Mouse (Mus musculus) testis, adult 2 months (tissue): ENCODE measurements around the gene Cic. TPM values are rescaled to one million over a fixed set of nuclear protein-coding genes. Genes with fewer than 3 reads are reported as not detected.
A peak's percentile ranks its signal among the peaks of the same experiment; 100 is the strongest.

Experiments
- H3K27ac ChIP-seq: fragments of 200-500 bp; 2 replicates; pipeline ENCODE4 v1.5.1; 2012; ENCODE audit warnings: low read depth, low read length; ENCODE audit not compliant: control insufficient read depth, insufficient read depth
- H3K27me3 ChIP-seq: fragments of 200-500 bp; 2 replicates; pipeline ENCODE4 v1.6.1; 2012; ENCODE audit warnings: mild to moderate bottlenecking, low read length, moderate library complexity; ENCODE audit not compliant: control insufficient read depth, insufficient read depth
- H3K36me3 ChIP-seq: fragments of 200-500 bp; 2 replicates; pipeline ENCODE4 v1.6.1; 2012; ENCODE audit warnings: mild to moderate bottlenecking, low read length; ENCODE audit not compliant: control insufficient read depth, insufficient read depth
- H3K4me1 ChIP-seq: fragments of 200-500 bp; 2 replicates; pipeline ENCODE4 v1.6.1; 2012; ENCODE audit warnings: low read length; ENCODE audit not compliant: control insufficient read depth, insufficient read depth
- H3K4me3 ChIP-seq: fragments of 200-500 bp; 2 replicates; pipeline ENCODE4 v1.5.1; 2012; ENCODE audit warnings: low read depth, mild to moderate bottlenecking, low read length, moderate library complexity, mixed read lengths; ENCODE audit not compliant: control insufficient read depth
- CTCF ChIP-seq: fragments of 200-500 bp; IDR thresholded peaks from 2 replicates; pipeline ENCODE4 v1.5.1; 2012; ENCODE audit warnings: low read depth, mild to moderate bottlenecking, inconsistent platforms, low read length, moderate library complexity; ENCODE audit not compliant: control insufficient read depth, insufficient read depth, insufficient replicate concordance
- POLR2A ChIP-seq: fragments of 200-500 bp; IDR thresholded peaks from 2 replicates; pipeline ENCODE4 v1.6.1; 2012; ENCODE audit warnings: low read depth, mild to moderate bottlenecking, inconsistent platforms, low read length, moderate library complexity; ENCODE audit not compliant: control insufficient read depth
- polyA plus RNA-seq: library from polyadenylated mRNA; depleted of rRNA; stranded (reverse); fragments of >200 nt; gene quantifications from 2 replicates; pipeline ENCODE4 v1.2.3, GENCODE M21; 2012

The Cic gene
- polyA plus RNA-seq, 1 experiment = 41.8 TPM

GRCm38 (mm10) chr7:25267751-25268463 lies 403 bp downstream of the Cic start:
- H3K36me3 ChIP-seq = no peaks in the 10 kb centered on the region
- peak overlapping the region; percentile 100 for H3K27ac ChIP-seq
- H3K4me3 ChIP-seq = peak overlapping the region; percentile 96
- no peak for TF ChIP-seq CTCF
- TF ChIP-seq POLR2A = 0 out of 2 replicates have a peak, but pooled peaks have one; percentile 1
- peaks cover 14% of the 10 kb centered on the region for H3K4me1 ChIP-seq
- H3K27me3 ChIP-seq = no peaks in the 10 kb centered on the region

- TF ChIP-seq CTCF = no peak
- no peak for TF ChIP-seq POLR2A
- Histone ChIP-seq H3K27me3 (no peaks in the 10 kb centered on the region), H3K36me3 (no peaks in the 10 kb centered on the region), H3K27ac (peak overlapping the region; percentile 63), H3K4me3 (peak overlapping the region; percentile 96), H3K4me1 (peaks cover 14% of the 10 kb centered on the region)
Measured at GRCm38 (mm10) chr7:25268588-25268987, 1.1 kb downstream of the Cic start.

- Histone ChIP-seq H3K27ac (no peak overlapping the region; the same call in 1 of the 2 replicates), H3K4me3 (peak overlapping the region; percentile 96), H3K27me3 (no peaks in the 10 kb centered on the region), H3K4me1 (peaks cover 14% of the 10 kb centered on the region), H3K36me3 (no peaks in the 10 kb centered on the region)
- TF ChIP-seq POLR2A (no peak), CTCF (no peak)
Measured at GRCm38 (mm10) chr7:25269029-25269428, 1.5 kb downstream of the Cic start.

GRCm38 (mm10) chr7:25269545-25270271 lies 2.2 kb downstream of the Cic start:
- TF ChIP-seq CTCF = no peak
- TF ChIP-seq POLR2A = no peak
- Histone ChIP-seq H3K4me3 (no peak overlapping the region), H3K27me3 (no peaks in the 10 kb centered on the region), H3K27ac (no peak overlapping the region), H3K4me1 (peaks cover 14% of the 10 kb centered on the region), H3K36me3 (no peaks in the 10 kb centered on the region)

- Histone ChIP-seq H3K27ac (no peak overlapping the region), H3K4me1 (peaks cover 17% of the 10 kb centered on the region), H3K27me3 (no peaks in the 10 kb centered on the region), H3K4me3 (no peak overlapping the region), H3K36me3 (no peaks in the 10 kb centered on the region)
- TF ChIP-seq CTCF = no peak
- TF ChIP-seq POLR2A = no peak
Measured at GRCm38 (mm10) chr7:25270652-25271633, 3.4 kb downstream of the Cic start.

GRCm38 (mm10) chr7:25271651-25272444 lies 4.3 kb downstream of the Cic start:
- Histone ChIP-seq H3K4me1 (peaks cover 15% of the 10 kb centered on the region), H3K36me3 (no peaks in the 10 kb centered on the region), H3K27ac (no peak overlapping the region), H3K4me3 (no peak overlapping the region), H3K27me3 (no peaks in the 10 kb centered on the region)
- no peak for TF ChIP-seq CTCF
- no peak for TF ChIP-seq POLR2A
